Mouse (Mus musculus): ENCODE results near the gene Zmym3.

The Zmym3 gene

DNA sequence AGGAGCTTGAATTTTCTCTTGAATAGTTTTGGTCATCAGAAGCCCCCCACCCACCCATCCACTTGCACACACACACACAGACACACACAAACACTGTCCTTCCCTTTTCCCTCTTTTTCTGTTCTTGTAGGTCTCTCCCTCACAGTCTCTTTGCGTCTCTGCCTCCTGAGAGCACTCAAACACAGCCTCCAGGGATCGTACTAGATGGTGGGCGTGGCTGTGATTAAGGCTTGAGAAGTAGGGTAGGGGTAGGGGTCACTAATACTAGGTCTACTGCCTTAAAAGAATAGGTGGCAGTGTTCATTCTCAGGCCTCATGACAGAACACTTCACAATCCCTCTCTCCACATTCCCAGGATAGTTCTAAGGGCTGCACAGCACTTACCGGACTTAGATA, at the start of gene Zmym3:
Gene Zmym3, minus strand, starts transcription at position 150 of the 396 bp plus-strand sequence.
- no peak for DNase-seq (ENCODE audit: low spot score in 2 of 2)

DNA sequence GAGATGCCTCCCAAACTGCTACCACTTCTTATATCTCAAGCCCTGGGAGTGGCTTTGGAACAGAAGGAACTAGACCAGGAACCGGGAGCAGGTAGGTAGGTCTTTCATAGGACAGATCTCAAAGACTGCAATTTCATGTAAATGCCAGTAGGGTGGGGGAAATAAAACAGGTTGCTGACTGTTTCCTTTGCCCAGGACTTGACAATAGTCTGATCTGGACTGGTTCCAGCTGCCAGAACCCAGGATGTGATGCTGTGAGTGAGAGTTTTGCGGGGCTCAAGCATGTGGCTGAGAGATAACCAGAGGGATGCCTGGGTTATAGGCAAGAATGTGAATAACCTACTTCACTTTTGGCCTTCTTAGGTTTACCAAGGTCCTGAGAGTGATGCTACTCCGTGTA, 30.9 kb upstream of the Zmym3 start:
- no peak for DNase-seq (ENCODE audit: low spot score in 2 of 2)

- DNase-seq (ENCODE audit: low spot score in 2 of 2) = no peak
Measured at GRCm38 (mm10) chrX:101451147-101451546, 30.5 kb upstream of the Zmym3 start.

DNA sequence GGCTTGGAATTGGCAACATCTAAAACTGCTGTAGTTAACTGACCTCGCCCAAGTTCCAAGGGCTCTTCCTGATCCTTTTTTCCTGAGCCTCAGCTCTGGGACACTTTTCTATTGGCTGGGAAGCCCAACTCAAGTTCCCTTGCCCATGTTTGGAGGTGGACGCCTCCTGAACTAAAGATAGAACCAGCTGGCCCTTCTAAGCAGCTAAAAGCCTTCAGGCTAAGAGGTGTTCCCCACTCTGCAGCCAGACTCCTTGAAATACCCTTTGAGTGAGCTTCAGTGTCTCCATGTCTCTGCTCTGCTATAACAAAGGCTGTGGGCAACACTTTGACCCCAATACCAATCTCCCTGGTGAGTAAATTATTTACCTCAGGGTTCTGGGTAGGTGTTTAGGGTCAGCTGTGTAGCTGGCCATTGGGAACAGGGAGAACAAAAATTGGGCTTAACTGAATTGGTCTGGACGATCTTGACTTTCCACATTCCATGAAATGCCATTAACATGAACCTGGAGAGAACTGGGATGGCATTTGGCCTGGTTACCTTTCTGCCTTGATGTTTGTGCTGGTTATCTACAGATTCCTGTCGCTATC, 28.3 kb upstream of the Zmym3 start, which contains the start of gene Itgb1bp2:
Gene Itgb1bp2, plus strand, starts transcription at position 203 of the 590 bp plus-strand sequence.
- no peak for DNase-seq (ENCODE audit: low spot score in 2 of 2)

DNA sequence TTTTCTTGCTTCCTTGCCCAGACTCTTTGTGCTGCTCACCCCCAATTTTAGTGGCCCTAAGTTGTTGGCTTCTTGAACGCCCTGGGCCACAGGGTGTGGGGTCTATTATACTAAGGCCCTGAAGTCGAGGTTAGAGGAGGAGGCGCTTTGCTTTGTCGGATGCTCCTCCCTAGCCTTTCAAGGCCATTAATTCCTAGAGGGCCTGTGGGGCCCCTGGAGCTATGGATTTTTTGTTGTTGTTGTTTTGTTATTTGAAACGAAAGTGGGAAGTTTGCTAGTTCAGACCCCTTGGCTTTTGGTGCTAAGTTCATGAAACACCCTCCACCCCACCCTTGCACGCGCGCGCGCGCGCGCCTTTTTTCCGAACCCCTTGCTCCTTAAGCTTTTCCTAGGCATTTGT, 9.3 kb upstream of the Zmym3 start:
- DNase-seq (ENCODE audit: low spot score in 2 of 2) = no peak

DNA sequence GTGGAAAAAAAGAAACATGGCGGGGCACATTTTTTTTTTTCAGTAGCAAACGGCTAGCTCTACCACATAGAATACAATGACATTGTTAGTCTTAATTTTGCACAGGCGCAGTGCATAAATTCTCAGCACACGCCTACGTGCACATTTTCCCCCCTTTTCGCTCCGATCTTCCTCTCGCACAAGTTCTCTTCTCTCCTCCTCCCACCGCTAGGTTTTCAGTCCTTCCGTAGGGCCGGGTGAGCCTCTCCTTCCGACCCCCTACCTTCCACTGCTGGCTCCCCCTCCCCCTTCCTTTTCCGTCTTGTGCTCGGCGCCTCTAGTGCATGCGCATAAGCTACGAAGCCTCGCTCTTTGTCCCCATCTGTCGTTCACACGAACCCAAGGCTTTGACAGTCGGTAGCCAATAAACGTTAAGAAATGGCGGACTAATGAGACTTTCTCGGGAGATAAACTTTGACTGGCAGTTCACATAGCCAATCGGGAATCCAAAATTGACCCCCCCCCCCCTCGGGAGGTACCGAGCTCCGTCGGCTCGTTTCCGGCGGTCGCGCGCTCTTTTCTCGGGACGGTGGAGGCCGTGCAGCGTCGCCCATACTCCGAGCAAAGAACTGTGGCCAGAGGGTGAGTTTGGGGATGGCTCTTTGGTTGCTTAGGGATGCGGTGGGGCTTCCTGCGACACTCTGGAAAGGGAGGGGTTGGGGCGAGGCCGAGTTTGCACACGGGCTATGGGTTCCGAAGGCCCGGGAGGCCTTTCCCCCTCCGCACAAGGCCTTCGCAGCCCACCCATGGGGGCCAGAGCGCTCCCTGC, 8.7 kb upstream of the Zmym3 start, which contains the start of gene Nono:
Gene Nono, plus strand, starts transcription at position 177 of the 808 bp plus-strand sequence.
- DNase-seq (ENCODE audit: low spot score in 2 of 2) = peak; percentile 74 to 76

GRCm38 (mm10) chrX:101428785-101429141, 8.1 kb upstream of the Zmym3 start:
- DNase-seq (ENCODE audit: low spot score in 2 of 2) = no peak

- no peak for DNase-seq (ENCODE audit: low spot score in 2 of 2)
Measured at GRCm38 (mm10) chrX:101427774-101428173, 7.1 kb upstream of the Zmym3 start.

GRCm38 (mm10) chrX:101423462-101423861, 2.8 kb upstream of the Zmym3 start:
- no peak for DNase-seq (ENCODE audit: low spot score in 2 of 2)

DNA sequence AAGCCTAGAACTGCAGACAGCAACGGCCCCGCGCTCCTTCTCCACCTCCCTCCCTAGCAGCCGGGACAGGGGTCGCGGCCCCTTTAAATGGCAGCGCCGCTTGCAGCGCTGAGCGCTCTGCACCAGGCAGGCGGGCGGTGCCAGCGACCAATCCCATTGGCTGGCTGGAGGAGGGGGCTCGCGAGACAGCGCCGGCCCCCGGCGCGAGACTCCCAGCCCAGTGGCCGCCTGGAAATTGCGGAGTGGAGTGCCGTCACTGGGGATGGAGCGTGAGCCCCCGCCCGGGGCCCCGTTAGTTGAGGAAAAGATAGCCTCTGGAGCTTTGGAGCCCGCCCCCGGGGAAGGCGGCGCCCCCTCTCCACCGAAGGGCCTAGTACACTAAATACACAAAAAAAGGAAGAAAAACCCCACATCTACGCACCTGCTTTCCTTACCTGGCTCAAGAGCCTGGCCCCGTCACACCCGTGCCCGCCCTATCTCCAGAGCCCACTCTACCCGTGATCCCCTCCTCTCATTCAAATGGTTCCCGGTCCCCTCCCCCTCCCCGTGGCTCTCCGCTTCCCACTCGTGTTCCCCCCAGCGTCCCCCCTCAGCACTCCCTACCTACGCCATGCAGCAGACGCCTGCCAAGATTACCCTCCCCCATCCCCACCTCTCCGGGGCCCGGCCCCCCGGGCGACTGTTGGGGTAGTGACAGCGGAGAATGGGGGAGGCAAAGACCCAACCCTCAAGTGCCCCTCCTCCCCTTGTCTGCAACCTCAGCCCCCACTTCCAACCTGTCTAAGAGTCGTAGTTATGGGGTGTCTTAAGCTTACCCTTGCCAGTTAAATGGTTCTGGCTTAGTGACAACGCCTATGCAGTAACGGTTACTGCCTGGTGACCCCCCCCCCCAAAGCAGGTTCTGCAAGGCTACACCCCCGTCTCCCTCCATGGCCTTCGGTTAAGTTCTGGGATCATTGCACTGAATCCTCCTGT, 637 bp downstream of the Zmym3 start:
- DNase-seq (ENCODE audit: low spot score in 2 of 2) = peak; percentile 75 to 76

- DNase-seq (ENCODE audit: low spot score in 2 of 2) = peak; percentile 26 to 29
Measured at GRCm38 (mm10) chrX:101418946-101419724, 1.5 kb downstream of the Zmym3 start.

- DNase-seq (ENCODE audit: low spot score in 2 of 2) = no peak
Measured at GRCm38 (mm10) chrX:101396459-101396858, 24.2 kb downstream of the Zmym3 start.

- DNase-seq (ENCODE audit: low spot score in 2 of 2) = no peak
Measured at GRCm38 (mm10) chrX:101394341-101394740, 26.3 kb downstream of the Zmym3 start.

GRCm38 (mm10) chrX:101388866-101389537, 31.6 kb downstream of the Zmym3 start:
- no peak for DNase-seq (ENCODE audit: low spot score in 2 of 2)

GRCm38 (mm10) chrX:101386222-101386621, 34.4 kb downstream of the Zmym3 start:
- DNase-seq (ENCODE audit: low spot score in 2 of 2) = no peak

GRCm38 (mm10) chrX:101384439-101385137, 36.1 kb downstream of the Zmym3 start:
- peak in 1 of 2 experiments; percentile 13 for DNase-seq (ENCODE audit: low spot score in 2 of 2)

DNA sequence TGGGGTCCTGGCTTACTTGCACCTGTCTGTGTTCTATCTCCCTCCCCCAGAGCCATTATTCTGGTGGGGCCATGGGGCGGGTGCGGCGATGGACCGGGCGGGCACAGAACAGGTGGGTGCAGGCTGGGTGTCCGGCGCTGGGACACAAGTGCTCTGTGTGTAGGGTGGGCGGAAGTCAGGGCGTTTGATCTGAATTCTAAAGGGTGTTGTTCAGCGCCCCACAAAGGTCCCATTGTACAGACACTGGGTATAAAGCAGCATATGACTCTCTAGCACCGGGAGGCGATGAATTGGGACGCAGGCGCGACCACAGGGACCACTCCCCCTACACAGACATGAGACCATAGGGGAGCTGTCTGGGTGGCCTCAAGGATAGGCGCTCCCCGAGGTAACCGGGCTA, 37.2 kb downstream of the Zmym3 start:
- no peak for DNase-seq (ENCODE audit: low spot score in 2 of 2)

GRCm38 (mm10) chrX:101379744-101380143, 40.9 kb downstream of the Zmym3 start:
- no peak for DNase-seq (ENCODE audit: low spot score in 2 of 2)

GRCm38 (mm10) chrX:101377076-101377475, 43.6 kb downstream of the Zmym3 start:
- DNase-seq (ENCODE audit: low spot score in 2 of 2) = no peak
